Mouse (Mus musculus): ENCODE results near the gene Lpin1. TPM values are rescaled to one million over a fixed set of nuclear protein-coding genes. Genes with fewer than 3 reads are reported as not detected.

The Lpin1 gene
- polyA plus RNA-seq, 1 experiment from 2014 or later, result 4.6 TPM

GRCm38 (mm10) chr12:16577665-16578233, 33.0 kb downstream of the Lpin1 start:
- Histone ChIP-seq H3K27ac (ENCODE audit: low read depth) (no peak overlapping the region), H3K4me3 (ENCODE audit: low read depth, low read length) (no peak overlapping the region), H3K36me3 (ENCODE audit: insufficient read depth) (0 out of 2 replicates have a peak, but pooled peaks cover 4% of the 10 kb centered on the region), H3K27me3 (ENCODE audit: insufficient read depth, low read length) (no peaks in the 10 kb centered on the region), H3K9me3 (ENCODE audit: low read depth, low read length) (no peaks in the 10 kb centered on the region), H3K4me2 (no peak overlapping the region), H3K4me1 (ENCODE audit: insufficient read depth) (0 out of 2 replicates have a peak, but pooled peaks cover 5% of the 10 kb centered on the region), H3K9ac (no peak overlapping the region)
- 61% methylated on average over 9 of the region's 9 CpGs for WGBS
- no peak for TF ChIP-seq CTCF (IDR thresholded peaks at IDR 0.05; ENCODE audit: low read depth)
- peak; percentile 73 for DNase-seq
- ATAC-seq (ENCODE audit: insufficient read depth), result peak; percentile 74; the same call in 1 of the 2 replicates

DNA sequence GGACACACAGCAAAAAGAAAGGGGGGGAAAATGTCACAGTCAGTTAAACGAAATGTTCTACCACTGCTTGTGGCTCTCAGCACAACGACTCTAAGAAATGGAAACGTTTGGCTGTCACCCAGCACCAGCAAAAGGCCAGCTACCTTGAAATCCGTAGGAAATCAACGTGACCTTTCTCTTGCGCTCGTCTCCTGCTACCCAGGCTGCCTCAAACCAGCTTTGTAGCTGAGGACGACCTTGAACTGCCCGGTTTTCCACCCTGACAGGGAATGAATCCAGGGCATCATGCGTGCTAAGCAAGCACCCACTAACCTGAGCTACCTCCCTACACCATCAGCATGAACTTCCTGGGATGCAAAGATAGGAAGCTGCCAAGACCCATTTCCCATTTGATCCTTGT, 39.5 kb downstream of the Lpin1 start:
- 84% methylated on average over 10 of the region's 10 CpGs for WGBS
- Histone ChIP-seq H3K36me3 (ENCODE audit: insufficient read depth) (0 out of 2 replicates have a peak, but pooled peaks cover 6% of the 10 kb centered on the region), H3K9me3 (ENCODE audit: low read depth, low read length) (no peaks in the 10 kb centered on the region), H3K9ac (no peak overlapping the region), H3K27ac (ENCODE audit: low read depth) (no peak overlapping the region), H3K4me2 (no peak overlapping the region), H3K27me3 (ENCODE audit: insufficient read depth, low read length) (no peaks in the 10 kb centered on the region), H3K4me3 (ENCODE audit: low read depth, low read length) (no peak overlapping the region), H3K4me1 (ENCODE audit: insufficient read depth) (no peaks in the 10 kb centered on the region)
- DNase-seq, result no peak
- no peak for TF ChIP-seq CTCF (IDR thresholded peaks at IDR 0.05; ENCODE audit: low read depth)
- ATAC-seq (ENCODE audit: insufficient read depth), result no peak

- ATAC-seq (ENCODE audit: insufficient read depth), result no peak
- no peak overlapping the region for H3K4me3 ChIP-seq (ENCODE audit: low read depth, low read length)
- 0 out of 2 replicates have a peak, but pooled peaks cover 6% of the 10 kb centered on the region for H3K36me3 ChIP-seq (ENCODE audit: insufficient read depth)
- peak; percentile 44 for TF ChIP-seq CTCF (IDR thresholded peaks at IDR 0.05; ENCODE audit: low read depth)
- 83% methylated on average over 10 of the region's 10 CpGs for WGBS
- no peak for DNase-seq
- no peaks in the 10 kb centered on the region for H3K4me1 ChIP-seq (ENCODE audit: insufficient read depth)
- no peaks in the 10 kb centered on the region for H3K9me3 ChIP-seq (ENCODE audit: low read depth, low read length)
- no peak overlapping the region for H3K27ac ChIP-seq (ENCODE audit: low read depth)
- H3K9ac ChIP-seq, result no peak overlapping the region
- no peaks in the 10 kb centered on the region for H3K27me3 ChIP-seq (ENCODE audit: insufficient read depth, low read length)
- no peak overlapping the region for H3K4me2 ChIP-seq
Observed at GRCm38 (mm10) chr12:16570371-16571060, 40.2 kb downstream of the Lpin1 start.

DNA sequence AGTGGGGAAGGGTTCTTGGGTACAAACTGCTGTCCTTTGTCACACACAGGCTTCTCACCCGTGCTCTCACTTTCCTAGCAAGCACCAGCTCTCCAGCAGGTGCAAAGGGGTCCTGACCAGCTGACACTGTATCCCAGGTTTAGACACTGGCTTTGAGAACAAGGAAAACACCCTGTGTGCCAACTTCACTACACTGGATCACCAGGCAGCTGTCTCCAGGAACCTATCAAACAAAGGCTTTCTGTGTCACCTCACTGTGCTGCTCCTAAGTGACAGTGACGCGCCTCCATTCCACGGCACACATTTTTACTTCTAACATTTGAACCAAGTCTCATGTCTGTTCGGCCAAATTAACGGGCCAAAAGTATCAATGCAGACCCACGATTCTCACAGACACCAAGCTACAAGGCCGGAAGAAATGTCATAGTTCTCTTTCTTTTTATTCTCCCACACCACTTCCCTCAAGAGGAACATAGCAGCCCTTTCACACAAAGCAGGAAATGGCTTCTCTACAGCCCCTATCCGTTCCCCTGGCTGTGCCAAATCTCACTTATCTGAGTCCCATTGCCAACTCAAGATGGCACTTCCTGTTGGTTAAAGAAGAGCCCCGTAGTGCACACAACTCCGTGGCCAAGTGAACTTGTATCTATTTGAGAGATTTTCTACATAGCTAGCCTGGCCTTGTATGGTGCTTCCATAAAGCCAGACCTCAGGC, 41.7 kb downstream of the Lpin1 start:
- TF ChIP-seq CTCF (IDR thresholded peaks at IDR 0.05; ENCODE audit: low read depth), result no peak
- WGBS, result 66% methylated on average over 11 of the region's 11 CpGs
- Histone ChIP-seq H3K36me3 (ENCODE audit: insufficient read depth) (0 out of 2 replicates have a peak, but pooled peaks cover 6% of the 10 kb centered on the region), H3K27me3 (ENCODE audit: insufficient read depth, low read length) (no peaks in the 10 kb centered on the region), H3K4me1 (ENCODE audit: insufficient read depth) (no peaks in the 10 kb centered on the region), H3K9me3 (ENCODE audit: low read depth, low read length) (no peaks in the 10 kb centered on the region), H3K4me2 (no peak overlapping the region), H3K9ac (no peak overlapping the region), H3K4me3 (ENCODE audit: low read depth, low read length) (no peak overlapping the region), H3K27ac (ENCODE audit: low read depth) (no peak overlapping the region)
- no peak for DNase-seq
- ATAC-seq (ENCODE audit: insufficient read depth), result 0 out of 2 replicates have a peak, but pooled peaks have one; percentile 24

DNA sequence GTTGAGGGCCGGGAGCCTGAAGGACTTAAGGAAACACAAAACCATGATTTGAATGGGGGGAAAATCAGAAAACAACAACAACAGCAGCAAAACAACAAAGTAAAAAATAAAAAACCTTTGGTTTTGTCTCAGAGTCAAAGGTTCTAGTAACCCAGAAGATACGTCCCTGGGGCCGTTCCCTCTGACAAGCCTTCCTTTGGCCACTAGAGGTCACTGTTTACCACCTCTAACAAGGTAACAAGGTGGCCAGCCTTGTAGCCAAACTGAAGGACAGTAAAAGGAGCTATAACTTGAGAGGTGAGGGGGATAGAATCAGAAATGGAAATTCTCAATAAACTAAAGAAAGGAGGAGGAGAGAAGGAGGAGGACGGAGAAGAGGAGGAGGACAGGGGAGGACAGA, 42.3 kb downstream of the Lpin1 start:
- ATAC-seq (ENCODE audit: insufficient read depth) (peak; percentile 60; the same call in 1 of the 2 replicates), DNase-seq (peak; percentile 91)
- 26% methylated on average over 4 of the region's 4 CpGs for WGBS
- Histone ChIP-seq H3K9ac (no peak overlapping the region), H3K4me1 (ENCODE audit: insufficient read depth) (no peaks in the 10 kb centered on the region), H3K4me3 (ENCODE audit: low read depth, low read length) (no peak overlapping the region), H3K27me3 (ENCODE audit: insufficient read depth, low read length) (no peaks in the 10 kb centered on the region), H3K4me2 (no peak overlapping the region), H3K9me3 (ENCODE audit: low read depth, low read length) (no peaks in the 10 kb centered on the region), H3K36me3 (ENCODE audit: insufficient read depth) (0 out of 2 replicates have a peak, but pooled peaks cover 6% of the 10 kb centered on the region), H3K27ac (ENCODE audit: low read depth) (no peak overlapping the region)
- TF ChIP-seq CTCF (IDR thresholded peaks at IDR 0.05; ENCODE audit: low read depth), result peak; percentile 92

DNA sequence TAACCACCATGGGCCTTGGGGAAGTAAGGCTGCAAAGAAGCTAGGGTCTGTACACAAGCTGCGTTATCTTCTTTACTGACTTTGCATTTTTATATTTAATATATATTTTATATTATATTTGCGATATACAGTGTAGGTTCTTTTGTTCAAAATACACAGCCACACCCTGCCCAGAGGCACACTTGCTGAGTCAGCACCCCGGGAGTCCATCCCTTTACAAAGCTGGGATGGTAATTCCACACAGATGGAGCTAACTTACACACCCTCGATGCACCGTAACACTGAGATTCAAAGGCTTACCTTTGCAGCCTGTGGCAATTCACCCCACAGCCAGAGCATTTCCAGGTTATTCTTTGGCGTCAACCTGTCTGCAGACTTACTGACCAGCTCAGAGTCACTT, 42.7 kb downstream of the Lpin1 start:
- WGBS, result 86% methylated on average over 6 of the region's 6 CpGs
- Histone ChIP-seq H3K4me2 (no peak overlapping the region), H3K36me3 (ENCODE audit: insufficient read depth) (0 out of 2 replicates have a peak, but pooled peaks cover 5% of the 10 kb centered on the region), H3K9ac (no peak overlapping the region), H3K4me1 (ENCODE audit: insufficient read depth) (no peaks in the 10 kb centered on the region), H3K27me3 (ENCODE audit: insufficient read depth, low read length) (no peaks in the 10 kb centered on the region), H3K4me3 (ENCODE audit: low read depth, low read length) (no peak overlapping the region), H3K27ac (ENCODE audit: low read depth) (no peak overlapping the region), H3K9me3 (ENCODE audit: low read depth, low read length) (no peaks in the 10 kb centered on the region)
- no peak for TF ChIP-seq CTCF (IDR thresholded peaks at IDR 0.05; ENCODE audit: low read depth)
- DNase-seq, result no peak
- no peak for ATAC-seq (ENCODE audit: insufficient read depth)

- no peak overlapping the region for H3K9ac ChIP-seq
- H3K27me3 ChIP-seq (ENCODE audit: insufficient read depth, low read length), result no peaks in the 10 kb centered on the region
- WGBS, result 66% methylated on average over 9 of the region's 9 CpGs
- H3K27ac ChIP-seq (ENCODE audit: low read depth), result no peak overlapping the region
- DNase-seq (peak; percentile 64), ATAC-seq (ENCODE audit: insufficient read depth) (no peak)
- peak; percentile 69 for TF ChIP-seq CTCF (IDR thresholded peaks at IDR 0.05; ENCODE audit: low read depth)
- H3K4me1 ChIP-seq (ENCODE audit: insufficient read depth), result no peaks in the 10 kb centered on the region
- H3K9me3 ChIP-seq (ENCODE audit: low read depth, low read length), result no peaks in the 10 kb centered on the region
- peaks cover 4% of the 10 kb centered on the region; the same call in 1 of the 2 replicates for H3K36me3 ChIP-seq (ENCODE audit: insufficient read depth)
- H3K4me2 ChIP-seq, result no peak overlapping the region
- no peak overlapping the region for H3K4me3 ChIP-seq (ENCODE audit: low read depth, low read length)
Observed at GRCm38 (mm10) chr12:16563427-16563826, 47.3 kb downstream of the Lpin1 start.
